Mouse (Mus musculus): ENCODE results near the gene Tubd1. TPM values are rescaled to one million over a fixed set of nuclear protein-coding genes. Genes with fewer than 3 reads are reported as not detected.

Tubd1 gene
- polyA plus RNA-seq, 1 experiment from 2014 or later: 12.6 TPM

DNA sequence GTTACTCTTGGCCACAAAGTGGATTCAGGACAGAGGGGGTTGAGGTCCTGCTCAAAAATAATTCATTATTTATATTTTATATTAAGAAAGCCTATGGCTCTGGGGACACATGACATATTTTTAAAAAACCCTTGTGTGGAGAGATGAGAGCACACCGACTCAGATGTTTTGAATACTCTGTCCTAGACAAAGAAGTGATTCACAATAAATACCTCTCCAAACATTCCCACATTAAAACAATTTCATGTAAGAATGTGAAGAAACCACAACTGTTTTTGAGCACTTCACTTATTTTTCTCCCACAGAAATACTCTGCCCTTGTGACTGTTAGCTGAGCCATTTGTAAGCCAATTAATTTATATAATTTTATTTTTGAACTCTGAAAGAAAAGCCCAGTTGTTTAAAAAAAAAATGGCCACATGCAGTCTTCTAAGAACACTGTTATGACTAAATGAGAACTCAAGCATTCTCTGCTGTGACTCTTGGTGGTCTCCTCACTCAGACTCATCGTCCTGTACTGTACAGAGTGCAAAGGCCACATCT lies 63.1 kb downstream of the Tubd1 start:
- no peak overlapping the region for H3K9ac ChIP-seq (replicated peaks; ENCODE audit: low read length)
- no peaks in the 10 kb centered on the region for H3K27me3 ChIP-seq (ENCODE audit: control insufficient read depth, insufficient read depth, low read length)
- WGBS: 74% methylated on average over 2 of the region's 2 CpGs
- H3K27ac ChIP-seq (replicated peaks; ENCODE audit: low read depth, low read length): no peak overlapping the region
- no peak overlapping the region for H3K4me3 ChIP-seq (ENCODE audit: low read depth, low read length)
- ATAC-seq (replicated peaks; ENCODE audit: insufficient number of reproducible peaks, low FRiP score, low TSS enrichment, low read depth) (no peak), DNase-seq (ENCODE audit: low spot score) (no peak)
- no peaks in the 10 kb centered on the region for H3K9me3 ChIP-seq (replicated peaks; ENCODE audit: control insufficient read depth, low read length)
- peaks cover 7% of the 10 kb centered on the region for H3K36me3 ChIP-seq (replicated peaks; ENCODE audit: control insufficient read depth, insufficient read depth, low read depth, low read length)
- H3K4me2 ChIP-seq (ENCODE audit: low read depth, low read length): no peak overlapping the region
- H3K4me1 ChIP-seq (ENCODE audit: control insufficient read depth, insufficient read depth, low read length): no peaks in the 10 kb centered on the region

DNA sequence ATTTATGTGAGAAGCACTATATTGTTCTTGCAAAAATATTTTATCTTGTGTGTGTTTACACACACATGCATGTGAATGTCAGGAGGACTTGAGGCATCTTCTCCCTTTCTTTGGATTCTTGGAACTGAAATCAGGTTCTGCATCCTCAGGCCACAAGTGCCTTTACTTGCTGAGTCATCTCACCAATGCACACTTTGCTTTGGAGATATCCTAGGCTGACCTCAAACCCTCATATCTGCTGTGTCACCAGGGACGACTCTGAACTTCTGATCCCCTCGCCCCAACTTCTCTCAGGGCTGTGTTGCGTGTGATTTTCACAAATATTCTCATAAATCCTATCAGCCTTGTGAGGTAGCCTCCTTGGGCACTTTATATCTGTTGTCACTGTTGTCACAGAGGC lies 65.4 kb downstream of the Tubd1 start:
- DNase-seq (ENCODE audit: low spot score): no peak
- no peaks in the 10 kb centered on the region for H3K27me3 ChIP-seq (ENCODE audit: control insufficient read depth, insufficient read depth, low read length)
- no peak overlapping the region for H3K4me3 ChIP-seq (ENCODE audit: low read depth, low read length)
- no peak overlapping the region for H3K4me2 ChIP-seq (ENCODE audit: low read depth, low read length)
- H3K36me3 ChIP-seq (replicated peaks; ENCODE audit: control insufficient read depth, insufficient read depth, low read depth, low read length): peaks cover 7% of the 10 kb centered on the region
- H3K9me3 ChIP-seq (replicated peaks; ENCODE audit: control insufficient read depth, low read length): no peaks in the 10 kb centered on the region
- H3K9ac ChIP-seq (replicated peaks; ENCODE audit: low read length): no peak overlapping the region
- no peak for ATAC-seq (replicated peaks; ENCODE audit: insufficient number of reproducible peaks, low FRiP score, low TSS enrichment, low read depth)
- no peaks in the 10 kb centered on the region for H3K4me1 ChIP-seq (ENCODE audit: control insufficient read depth, insufficient read depth, low read length)
- no peak overlapping the region for H3K27ac ChIP-seq (replicated peaks; ENCODE audit: low read depth, low read length)
- WGBS: 94% methylated on average over 3 of the region's 3 CpGs

DNA sequence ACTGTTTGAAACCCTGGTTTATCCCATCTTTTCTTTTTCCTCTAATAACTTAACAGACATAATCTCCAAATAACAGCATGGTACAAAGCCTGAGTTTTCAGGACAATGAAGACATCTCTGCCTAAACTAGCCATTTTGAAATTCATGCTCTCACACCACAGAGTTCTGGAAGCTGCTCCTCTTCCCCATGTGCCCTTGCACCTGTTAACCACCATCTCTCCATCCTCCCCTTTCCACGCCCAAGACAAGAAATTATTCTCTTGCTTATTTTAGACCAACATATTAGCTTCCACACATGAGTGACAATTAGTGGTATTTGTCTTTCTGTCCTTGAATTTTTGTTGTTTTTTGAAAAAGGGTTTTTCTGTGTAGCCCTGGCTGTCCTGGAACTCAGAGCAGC lies 67.2 kb downstream of the Tubd1 start:
- Histone ChIP-seq H3K9me3 (replicated peaks; ENCODE audit: control insufficient read depth, low read length) (no peaks in the 10 kb centered on the region), H3K9ac (replicated peaks; ENCODE audit: low read length) (no peak overlapping the region), H3K4me1 (ENCODE audit: control insufficient read depth, insufficient read depth, low read length) (no peaks in the 10 kb centered on the region), H3K36me3 (replicated peaks; ENCODE audit: control insufficient read depth, insufficient read depth, low read depth, low read length) (no peaks in the 10 kb centered on the region), H3K4me2 (ENCODE audit: low read depth, low read length) (no peak overlapping the region), H3K27ac (replicated peaks; ENCODE audit: low read depth, low read length) (no peak overlapping the region), H3K27me3 (ENCODE audit: control insufficient read depth, insufficient read depth, low read length) (no peaks in the 10 kb centered on the region), H3K4me3 (ENCODE audit: low read depth, low read length) (no peak overlapping the region)
- DNase-seq (ENCODE audit: low spot score) (no peak), ATAC-seq (replicated peaks; ENCODE audit: insufficient number of reproducible peaks, low FRiP score, low TSS enrichment, low read depth) (no peak)
- WGBS: 92% methylated on average over 1 of the region's 1 CpGs

GRCm38 (mm10) chr11:86614056-86614530 lies 69.3 kb downstream of the Tubd1 start:
- 76% methylated on average over 2 of the region's 2 CpGs for WGBS
- no peak overlapping the region for H3K9ac ChIP-seq (replicated peaks; ENCODE audit: low read length)
- no peak for ATAC-seq (replicated peaks; ENCODE audit: insufficient number of reproducible peaks, low FRiP score, low TSS enrichment, low read depth)
- no peaks in the 10 kb centered on the region for H3K27me3 ChIP-seq (ENCODE audit: control insufficient read depth, insufficient read depth, low read length)
- H3K27ac ChIP-seq (replicated peaks; ENCODE audit: low read depth, low read length): no peak overlapping the region
- DNase-seq (ENCODE audit: low spot score): no peak
- no peak overlapping the region for H3K4me2 ChIP-seq (ENCODE audit: low read depth, low read length)
- H3K4me3 ChIP-seq (ENCODE audit: low read depth, low read length): no peak overlapping the region
- H3K9me3 ChIP-seq (replicated peaks; ENCODE audit: control insufficient read depth, low read length): no peaks in the 10 kb centered on the region
- no peaks in the 10 kb centered on the region for H3K4me1 ChIP-seq (ENCODE audit: control insufficient read depth, insufficient read depth, low read length)
- no peaks in the 10 kb centered on the region for H3K36me3 ChIP-seq (replicated peaks; ENCODE audit: control insufficient read depth, insufficient read depth, low read depth, low read length)

GRCm38 (mm10) chr11:86614607-86615006 lies 69.8 kb downstream of the Tubd1 start:
- no peaks in the 10 kb centered on the region for H3K27me3 ChIP-seq (ENCODE audit: control insufficient read depth, insufficient read depth, low read length)
- WGBS: 94% methylated on average over 5 of the region's 5 CpGs
- no peaks in the 10 kb centered on the region for H3K36me3 ChIP-seq (replicated peaks; ENCODE audit: control insufficient read depth, insufficient read depth, low read depth, low read length)
- ATAC-seq (replicated peaks; ENCODE audit: insufficient number of reproducible peaks, low FRiP score, low TSS enrichment, low read depth) (no peak), DNase-seq (ENCODE audit: low spot score) (no peak)
- no peak overlapping the region for H3K27ac ChIP-seq (replicated peaks; ENCODE audit: low read depth, low read length)
- no peaks in the 10 kb centered on the region for H3K9me3 ChIP-seq (replicated peaks; ENCODE audit: control insufficient read depth, low read length)
- H3K9ac ChIP-seq (replicated peaks; ENCODE audit: low read length): no peak overlapping the region
- H3K4me3 ChIP-seq (ENCODE audit: low read depth, low read length): no peak overlapping the region
- no peaks in the 10 kb centered on the region for H3K4me1 ChIP-seq (ENCODE audit: control insufficient read depth, insufficient read depth, low read length)
- no peak overlapping the region for H3K4me2 ChIP-seq (ENCODE audit: low read depth, low read length)

MicroRNAs within 50 kb of the gene (microRNA counts, 519-probe panel; counts per million panel counts)
- microRNA mmu-miR-21: 4,260 counts per million, percentile 68 among the panel's probes with 10 or more counts

Small RNAs within 50 kb of the gene (microRNA-seq; reads per million reads assigned to microRNA genes)
- 8,460 reads per million, percentile 90 among the genes with 10 or more reads in this experiment for gene Mir21a (ENCODE audit: borderline number of aligned reads)

Other genes with a start within 250 kb of the Tubd1 start
- gene Med13, start 187.4 kb upstream of the Tubd1 start, polyA plus RNA-seq (2014; fragmentation: Nextera tagmentation; extraction: Ambion mirVana): 12.1 and 13.2 TPM in 2 replicates
- gene Rnft1, start 60.3 kb upstream of the Tubd1 start, polyA plus RNA-seq (2014; fragmentation: Nextera tagmentation; extraction: Ambion mirVana): 33.4 and 33.8 TPM in 2 replicates
- 63.7 and 69.7 TPM in 2 replicates for gene Rps6kb1, start 186 bp upstream of the Tubd1 start, polyA plus RNA-seq (2014; fragmentation: Nextera tagmentation; extraction: Ambion mirVana)
- gene Vmp1, start 138.8 kb downstream of the Tubd1 start, polyA plus RNA-seq (2014; fragmentation: Nextera tagmentation; extraction: Ambion mirVana): 99.7 and 99.8 TPM in 2 replicates
- 46.9 and 49.6 TPM in 2 replicates for gene Ptrh2, start 139.0 kb downstream of the Tubd1 start, polyA plus RNA-seq (2014; fragmentation: Nextera tagmentation; extraction: Ambion mirVana)
- 154 and 159 TPM in 2 replicates for gene Cltc, start 212.6 kb downstream of the Tubd1 start, polyA plus RNA-seq (2014; fragmentation: Nextera tagmentation; extraction: Ambion mirVana)

Data from embryonic facial prominence, embryonic 11.5 days (tissue).